Mouse (Mus musculus) lung, adult 2 months (tissue): ENCODE measurements around the gene Iqgap1. TPM values are rescaled to one million over a fixed set of nuclear protein-coding genes. Genes with fewer than 3 reads are reported as not detected.

Experiments used
- DNase-seq: peaks from one replicate; pipeline ENCODE4 v3.0.0; 2022
- H3K4me1 ChIP-seq: fragments of 200-500 bp; 2 replicates; pipeline ENCODE4 v1.6.1; 2011; ENCODE audit warnings: low read length; ENCODE audit not compliant: control insufficient read depth, insufficient read depth
- H3K4me3 ChIP-seq: fragments of 200-500 bp; replicated peaks from 2 replicates; pipeline ENCODE3; 2011; ENCODE audit warnings: low read depth, mild to moderate bottlenecking, control low read depth, low read length; ENCODE audit errors: extremely low read depth
- CTCF ChIP-seq: fragments of 200-500 bp; IDR thresholded peaks from 2 replicates; pipeline ENCODE4 v1.5.1; 2011; ENCODE audit warnings: mild to moderate bottlenecking, low read length, control low read depth; ENCODE audit not compliant: insufficient read depth
- POLR2A ChIP-seq: fragments of 200-500 bp; IDR thresholded peaks from 2 replicates; pipeline ENCODE4 v1.6.1; 2011; ENCODE audit warnings: low read depth, mild to moderate bottlenecking, control low read depth, low read length, borderline replicate concordance; ENCODE audit errors: extremely low read depth
- whole genome bisulfite sequencing: fragments of 180-500 bp; shearing (Covaris S2); methylation state at CpG from one replicate; pipeline ENCODE4 v1.1.7; 2018; 5-methylcytosine and 5-hydroxymethylcytosine counted together
- polyA plus RNA-seq: library from polyadenylated mRNA; depleted of rRNA; stranded (reverse); fragments of >200 nt; gene quantifications from 2 replicates; pipeline ENCODE4 v1.2.3, GENCODE M21; 2012

The Iqgap1 gene
- polyA plus RNA-seq, 1 experiment: 135 TPM

GRCm38 (mm10) chr7:80820838-80821237 lies 4.9 kb downstream of the Iqgap1 start:
- Histone ChIP-seq H3K4me1 (no peaks in the 10 kb centered on the region; the same call in none of the 2 replicates), H3K4me3 (no peak overlapping the region)
- DNase-seq: no peak
- 82% methylated on average over 4 of the region's 4 CpGs for WGBS
- TF ChIP-seq CTCF (no peak), POLR2A (no peak)

GRCm38 (mm10) chr7:80816641-80817040 lies 9.1 kb downstream of the Iqgap1 start:
- no peaks in the 10 kb centered on the region for H3K4me1 ChIP-seq
- TF ChIP-seq POLR2A (no peak), CTCF (no peak)
- no peak for DNase-seq
- 58% methylated on average over 5 of the region's 5 CpGs for WGBS
- H3K4me3 ChIP-seq: no peak overlapping the region

- WGBS: 75% methylated on average over 4 of the region's 4 CpGs
- H3K4me1 ChIP-seq: no peaks in the 10 kb centered on the region
- DNase-seq: no peak
- no peak overlapping the region for H3K4me3 ChIP-seq
- TF ChIP-seq POLR2A: no peak
- TF ChIP-seq CTCF: no peak
Observed at GRCm38 (mm10) chr7:80813397-80813796, 12.4 kb downstream of the Iqgap1 start.

GRCm38 (mm10) chr7:80806331-80806730 lies 19.4 kb downstream of the Iqgap1 start:
- Histone ChIP-seq H3K4me3 (no peak overlapping the region), H3K4me1 (peaks cover 7% of the 10 kb centered on the region; the same call in 1 of the 2 replicates)
- TF ChIP-seq POLR2A (no peak), CTCF (no peak)
- 70% methylated on average over 4 of the region's 4 CpGs for WGBS
- DNase-seq: no peak

- Histone ChIP-seq H3K4me3 (peak overlapping the region; percentile 83), H3K4me1 (peaks cover 19% of the 10 kb centered on the region)
- TF ChIP-seq POLR2A: peak; percentile 89
- no peak for TF ChIP-seq CTCF
- DNase-seq: peak; percentile 88
- WGBS: 2% methylated on average over 47 of the region's 47 CpGs
Observed at GRCm38 (mm10) chr7:80803173-80803872, 22.5 kb downstream of the Iqgap1 start.

GRCm38 (mm10) chr7:80802412-80803160 lies 23.2 kb downstream of the Iqgap1 start:
- peak; percentile 75 for DNase-seq
- Histone ChIP-seq H3K4me1 (peaks cover 26% of the 10 kb centered on the region), H3K4me3 (peak overlapping the region; percentile 83)
- TF ChIP-seq POLR2A (peak; percentile 55; the same call in 1 of the 2 replicates), CTCF (no peak)
- WGBS: 1% methylated on average over 37 of the region's 37 CpGs

- peak; percentile 58 for DNase-seq
Observed at GRCm38 (mm10) chr7:80799307-80799706, 26.5 kb downstream of the Iqgap1 start.

GRCm38 (mm10) chr7:80796805-80797567 lies 28.8 kb downstream of the Iqgap1 start:
- DNase-seq: no peak
- peaks cover 45% of the 10 kb centered on the region for H3K4me1 ChIP-seq
- H3K4me3 ChIP-seq: no peak overlapping the region
- no peak for TF ChIP-seq CTCF
- TF ChIP-seq POLR2A: no peak
- 41% methylated on average over 15 of the region's 15 CpGs for WGBS

More at GRCm38 (mm10) chr7:80799307-80799706, 26.5 kb downstream of the Iqgap1 start:
- H3K4me3 ChIP-seq: no peak overlapping the region
- H3K4me1 ChIP-seq: peaks cover 37% of the 10 kb centered on the region
- no peak for TF ChIP-seq POLR2A
- no peak for TF ChIP-seq CTCF
- WGBS: 45% methylated on average over 5 of the region's 5 CpGs

GRCm38 (mm10) chr7:80796258-80796657 lies 29.5 kb downstream of the Iqgap1 start:
- TF ChIP-seq POLR2A (no peak), CTCF (no peak)
- 47% methylated on average over 6 of the region's 6 CpGs for WGBS

GRCm38 (mm10) chr7:80789534-80789933 lies 36.2 kb downstream of the Iqgap1 start:
- no peak overlapping the region for H3K4me3 ChIP-seq
- DNase-seq: no peak
- 19% methylated on average over 5 of the region's 5 CpGs for WGBS
- H3K4me1 ChIP-seq: peaks cover 58% of the 10 kb centered on the region
- TF ChIP-seq CTCF: no peak

More at GRCm38 (mm10) chr7:80796258-80796657, 29.5 kb downstream of the Iqgap1 start:
- Histone ChIP-seq H3K4me1 (peaks cover 47% of the 10 kb centered on the region), H3K4me3 (no peak overlapping the region)
- DNase-seq: no peak
